Mouse (Mus musculus) heart, embryonic 13.5 days (tissue): ENCODE measurements around the gene Ajuba. TPM values are rescaled to one million over a fixed set of nuclear protein-coding genes. Genes with fewer than 3 reads are reported as not detected.
A peak's percentile ranks its signal among the peaks of the same experiment; 100 is the strongest.

Experiments used
- ATAC-seq: fragments of 200-750 bp; cut with Nextera tagmentation; 2 replicates; pipeline ENCODE4 v1.8.0; 2017; ENCODE audit warnings: moderate TSS enrichment; ENCODE audit not compliant: insufficient number of reproducible peaks, low FRiP score, low TSS enrichment; ENCODE audit errors: extremely low read depth
- H3K27ac ChIP-seq: fragments of 300-500 bp; sonication (generic); replicated peaks from 2 replicates; pipeline ENCODE4 v1.5.1; 2015; ENCODE audit warnings: moderate library complexity, mild to moderate bottlenecking, inconsistent platforms
- H3K27me3 ChIP-seq: fragments of 300-500 bp; sonication (generic); replicated peaks from 2 replicates; pipeline ENCODE4 v1.6.1; 2015; ENCODE audit warnings: mild to moderate bottlenecking, inconsistent platforms
- H3K36me3 ChIP-seq: fragments of 300-500 bp; sonication (generic); 2 replicates; pipeline ENCODE4 v1.6.1; 2015; ENCODE audit warnings: mild to moderate bottlenecking, inconsistent platforms
- H3K4me1 ChIP-seq: fragments of 300-500 bp; sonication (generic); 2 replicates; pipeline ENCODE4 v1.6.1; 2015; ENCODE audit warnings: inconsistent platforms
- H3K4me2 ChIP-seq: fragments of 300-500 bp; sonication (generic); 2 replicates; pipeline ENCODE4 v1.6.1; 2015; ENCODE audit warnings: inconsistent platforms, mild to moderate bottlenecking, moderate library complexity
- H3K4me3 ChIP-seq: fragments of 300-500 bp; sonication (generic); 2 replicates; pipeline ENCODE4 v1.5.1; 2015; ENCODE audit warnings: moderate library complexity, mild to moderate bottlenecking, inconsistent platforms
- H3K9ac ChIP-seq: fragments of 300-500 bp; sonication (generic); 2 replicates; pipeline ENCODE4 v1.6.1; 2015; ENCODE audit warnings: inconsistent platforms, mild to moderate bottlenecking, moderate library complexity
- H3K9me3 ChIP-seq: fragments of 300-500 bp; sonication (generic); 2 replicates; pipeline ENCODE4 v1.6.1; 2016; ENCODE audit warnings: inconsistent platforms
- WGBS: fragments of 180-500 bp; shearing (Covaris S2); methylation state at CpG from one replicate; pipeline ENCODE4 v1.1.7; 2015; ENCODE audit warnings: mixed read lengths; 5-methylcytosine and 5-hydroxymethylcytosine counted together
- polyA plus RNA-seq: library from polyadenylated mRNA; unstranded; fragments of >200 nt; fragmentation: Nextera tagmentation; extraction: Ambion mirVana; gene quantifications from 2 replicates; pipeline ENCODE4 v1.2.1, GENCODE M21; 2015

The Ajuba gene
- polyA plus RNA-seq, 1 experiment from 2014 or later = 28.1 TPM

- ATAC-seq = no peak
- Histone ChIP-seq H3K4me2 (peak overlapping the region; percentile 81), H3K9ac (peak overlapping the region; percentile 99), H3K4me1 (peaks cover 65% of the 10 kb centered on the region), H3K4me3 (no peak overlapping the region), H3K27me3 (no peaks in the 10 kb centered on the region), H3K9me3 (no peaks in the 10 kb centered on the region), H3K27ac (peak overlapping the region; percentile 96), H3K36me3 (peaks cover 62% of the 10 kb centered on the region)
- WGBS = 51% methylated on average over 4 of the region's 4 CpGs
Measured at GRCm38 (mm10) chr14:54572122-54572521, 5.2 kb downstream of the Ajuba start.

DNA sequence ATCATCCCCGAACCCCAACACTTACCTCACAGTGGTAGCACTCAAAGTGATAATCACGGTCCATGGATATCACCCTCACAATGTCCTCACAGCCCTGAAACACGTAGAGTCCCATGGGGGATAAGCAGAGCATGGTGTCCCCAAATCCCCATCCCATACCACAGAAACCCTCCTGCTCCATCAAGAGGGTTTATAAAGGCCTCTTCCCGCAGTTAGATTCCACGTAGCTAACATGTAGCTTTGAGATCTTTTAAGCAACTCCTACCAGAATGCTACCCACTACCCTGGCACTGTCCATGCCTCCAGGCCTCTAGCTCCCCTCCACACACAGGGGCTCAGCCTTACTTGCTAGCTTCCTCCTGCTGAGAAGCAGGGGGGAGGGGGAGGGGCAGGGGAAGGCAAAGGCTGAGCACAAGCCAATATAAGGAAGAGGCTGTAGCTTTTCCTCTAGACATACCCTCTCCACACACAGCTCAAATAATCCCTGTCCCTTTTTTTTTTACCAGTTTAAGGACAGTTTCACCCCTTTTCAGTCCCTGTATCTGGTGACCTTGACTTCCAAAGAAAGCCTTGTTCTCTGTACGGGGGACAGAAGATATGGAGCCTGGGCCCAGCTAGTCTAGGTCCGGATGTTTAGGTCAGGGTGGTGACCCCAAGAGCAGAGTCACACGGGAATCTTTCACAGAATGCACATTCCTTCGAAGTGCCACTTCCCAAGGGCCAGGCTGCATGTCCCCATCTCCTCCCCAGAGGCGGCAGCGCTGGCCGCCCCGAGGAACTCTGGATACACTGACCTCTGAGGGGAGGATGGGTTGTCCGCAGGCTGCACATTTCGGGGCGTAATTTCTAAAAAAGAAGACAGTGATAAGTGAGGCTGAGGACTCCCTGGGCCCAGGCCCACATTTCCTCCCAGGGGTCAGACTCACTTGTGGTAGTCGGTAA lies 7.6 kb downstream of the Ajuba start:
- WGBS = 49% methylated on average over 17 of the region's 17 CpGs
- Histone ChIP-seq H3K36me3 (peaks cover 74% of the 10 kb centered on the region), H3K4me2 (no peak overlapping the region), H3K9ac (peak overlapping the region; percentile 44), H3K27me3 (no peaks in the 10 kb centered on the region), H3K4me1 (peaks cover 57% of the 10 kb centered on the region), H3K4me3 (no peak overlapping the region), H3K9me3 (no peaks in the 10 kb centered on the region), H3K27ac (peak overlapping the region; percentile 36)
- no peak for ATAC-seq

DNA sequence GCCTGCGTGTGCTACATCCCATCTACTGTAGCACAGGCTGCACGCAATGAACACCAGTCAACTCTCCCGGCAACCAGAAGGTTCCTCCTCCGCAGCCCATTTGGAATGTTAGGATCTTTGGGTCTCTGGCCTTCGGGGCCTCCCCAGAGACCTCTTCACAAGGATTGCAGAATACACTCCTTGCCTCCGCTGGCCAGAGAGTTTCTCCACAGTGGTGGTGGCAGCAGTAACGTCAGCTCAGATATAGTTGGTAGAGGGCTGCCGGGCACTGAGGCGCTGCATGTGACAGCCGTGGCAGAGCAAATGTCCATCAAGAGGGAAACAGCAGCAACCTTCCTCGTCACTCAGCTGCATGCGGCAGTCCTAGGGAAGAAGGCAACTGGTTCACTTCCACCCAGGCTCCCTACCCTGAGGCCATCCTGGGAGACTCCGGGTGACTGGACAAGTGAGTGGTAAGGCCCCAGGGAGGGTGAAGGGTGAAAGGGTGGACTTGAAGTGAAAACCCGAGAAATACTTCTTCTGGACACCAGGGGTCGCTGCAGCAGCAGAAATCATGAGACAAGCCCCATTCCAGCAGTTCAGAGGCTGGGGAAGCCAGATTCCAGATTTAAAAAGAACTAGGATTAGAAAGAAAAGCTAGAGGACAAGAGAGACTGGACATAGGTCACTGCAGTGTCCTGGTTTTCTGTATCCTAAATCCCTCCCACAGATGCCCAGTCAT lies 8.5 kb downstream of the Ajuba start:
- ATAC-seq = no peak
- H3K36me3 ChIP-seq = peaks cover 67% of the 10 kb centered on the region
- no peak overlapping the region for H3K4me3 ChIP-seq
- no peaks in the 10 kb centered on the region for H3K27me3 ChIP-seq
- peak overlapping the region; percentile 36 for H3K27ac ChIP-seq
- WGBS = 69% methylated on average over 15 of the region's 15 CpGs
- no peak overlapping the region for H3K4me2 ChIP-seq
- no peaks in the 10 kb centered on the region for H3K9me3 ChIP-seq
- peaks cover 48% of the 10 kb centered on the region for H3K4me1 ChIP-seq
- peak overlapping the region; percentile 44 for H3K9ac ChIP-seq

GRCm38 (mm10) chr14:54560527-54561242 lies 16.7 kb downstream of the Ajuba start:
- H3K4me3 ChIP-seq = no peak overlapping the region
- 76% methylated on average over 14 of the region's 14 CpGs for WGBS
- no peaks in the 10 kb centered on the region for H3K36me3 ChIP-seq
- 0 out of 2 replicates have a peak, but pooled peaks cover 4% of the 10 kb centered on the region for H3K4me1 ChIP-seq
- H3K9me3 ChIP-seq = no peaks in the 10 kb centered on the region
- H3K27me3 ChIP-seq = no peaks in the 10 kb centered on the region
- H3K9ac ChIP-seq = no peak overlapping the region
- ATAC-seq = no peak
- no peak overlapping the region for H3K4me2 ChIP-seq
- H3K27ac ChIP-seq = no peak overlapping the region

GRCm38 (mm10) chr14:54557330-54557729 lies 20.0 kb downstream of the Ajuba start:
- no peak overlapping the region for H3K27ac ChIP-seq
- no peaks in the 10 kb centered on the region for H3K27me3 ChIP-seq
- H3K4me2 ChIP-seq = no peak overlapping the region
- no peak overlapping the region for H3K4me3 ChIP-seq
- ATAC-seq = no peak
- H3K4me1 ChIP-seq = peaks cover 13% of the 10 kb centered on the region
- H3K9ac ChIP-seq = no peak overlapping the region
- H3K36me3 ChIP-seq = no peaks in the 10 kb centered on the region; the same call in 1 of the 2 replicates
- WGBS = 80% methylated on average over 8 of the region's 8 CpGs
- no peaks in the 10 kb centered on the region for H3K9me3 ChIP-seq

- Histone ChIP-seq H3K9ac (peak within 1 kb of the TSS; percentile 88), H3K4me1 (peaks cover 13% of the 10 kb centered on the region), H3K36me3 (peaks cover 30% of the 10 kb centered on the region), H3K27ac (peak within 1 kb of the TSS; percentile 92), H3K9me3 (no peaks in the 10 kb centered on the region), H3K4me2 (peak within 1 kb of the TSS; percentile 88), H3K4me3 (peak within 1 kb of the TSS; percentile 70), H3K27me3 (no peaks in the 10 kb centered on the region)
- peak; percentile 91 for ATAC-seq
- WGBS = under 1% methylated on average over 76 of the region's 76 CpGs
Measured at GRCm38 (mm10) chr14:54553975-54554769, 23.2 kb downstream of the Ajuba start, which contains the start of gene Haus4. TSS of gene Haus4 (minus strand) at chr14:54554616.

DNA sequence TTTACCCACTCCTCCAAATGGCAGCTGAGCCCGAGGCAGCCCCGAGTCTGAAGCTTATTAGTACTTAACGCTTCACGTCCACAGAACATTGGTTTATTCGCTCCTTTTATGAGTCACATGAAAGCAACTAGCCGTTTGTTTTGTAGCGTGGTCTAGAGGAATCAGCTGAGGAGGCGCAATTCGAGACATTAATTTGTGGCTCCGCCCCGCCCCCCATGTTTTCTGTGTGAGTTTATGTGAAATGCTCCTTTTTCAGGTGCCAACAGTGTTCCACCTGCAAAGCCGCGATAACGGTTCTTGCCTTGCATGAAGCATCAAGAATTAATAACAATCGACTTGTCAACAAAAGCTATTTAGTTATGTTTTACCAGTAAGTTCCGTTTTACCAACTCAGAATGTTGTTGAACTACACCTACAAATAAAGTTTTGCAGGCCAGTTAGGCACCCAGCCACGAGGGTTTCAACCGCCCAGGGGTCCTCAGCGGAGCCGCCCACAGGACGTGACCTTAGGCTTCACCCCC lies 23.8 kb downstream of the Ajuba start:
- H3K36me3 ChIP-seq = peaks cover 36% of the 10 kb centered on the region
- peak overlapping the region; percentile 88 for H3K9ac ChIP-seq
- no peaks in the 10 kb centered on the region for H3K27me3 ChIP-seq
- H3K4me2 ChIP-seq = peak overlapping the region; percentile 88
- H3K4me3 ChIP-seq = peak overlapping the region; percentile 70
- no peaks in the 10 kb centered on the region for H3K9me3 ChIP-seq
- peaks cover 13% of the 10 kb centered on the region for H3K4me1 ChIP-seq
- WGBS = 6% methylated on average over 21 of the region's 21 CpGs
- ATAC-seq = no peak
- peak overlapping the region; percentile 92 for H3K27ac ChIP-seq

GRCm38 (mm10) chr14:54544703-54545102 lies 32.7 kb downstream of the Ajuba start:
- H3K36me3 ChIP-seq = peaks cover 87% of the 10 kb centered on the region
- no peak overlapping the region for H3K9ac ChIP-seq
- no peaks in the 10 kb centered on the region for H3K4me1 ChIP-seq
- no peak overlapping the region for H3K4me2 ChIP-seq
- WGBS = 70% methylated on average over 5 of the region's 5 CpGs
- H3K9me3 ChIP-seq = no peaks in the 10 kb centered on the region
- ATAC-seq = no peak
- no peaks in the 10 kb centered on the region for H3K27me3 ChIP-seq
- no peak overlapping the region for H3K27ac ChIP-seq
- no peak overlapping the region for H3K4me3 ChIP-seq

DNA sequence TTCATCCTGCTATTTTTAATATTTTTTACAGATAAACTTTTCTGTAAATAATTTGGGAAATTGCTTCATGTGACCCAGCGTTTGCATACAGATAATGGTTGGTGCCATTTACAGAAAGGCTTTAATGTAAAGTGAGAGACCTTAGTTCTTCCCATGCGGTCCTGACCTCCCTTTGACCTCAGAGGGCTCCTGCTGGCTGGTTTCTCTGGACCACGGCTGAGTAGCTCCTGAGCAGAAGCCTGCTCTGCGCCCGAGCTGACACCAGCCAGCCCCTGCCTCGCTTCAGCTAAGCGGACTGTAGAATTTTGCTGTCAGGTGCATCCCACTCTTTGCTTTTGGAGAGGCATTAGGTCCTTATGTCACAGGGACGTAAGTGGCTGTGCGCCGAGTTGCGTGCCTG lies 36.6 kb downstream of the Ajuba start:
- 56% methylated on average over 11 of the region's 11 CpGs for WGBS
- peak overlapping the region; percentile 24; the same call in 1 of the 2 replicates for H3K27ac ChIP-seq
- no peak overlapping the region for H3K4me2 ChIP-seq
- no peak overlapping the region for H3K4me3 ChIP-seq
- no peaks in the 10 kb centered on the region for H3K9me3 ChIP-seq
- no peaks in the 10 kb centered on the region for H3K27me3 ChIP-seq
- H3K36me3 ChIP-seq = peaks cover 47% of the 10 kb centered on the region
- H3K9ac ChIP-seq = 0 out of 2 replicates have a peak overlapping the region, but pooled peaks have one; percentile 10
- no peaks in the 10 kb centered on the region for H3K4me1 ChIP-seq
- no peak for ATAC-seq

GRCm38 (mm10) chr14:54538580-54538979 lies 38.8 kb downstream of the Ajuba start:
- Histone ChIP-seq H3K9ac (no peak overlapping the region), H3K36me3 (peaks cover 27% of the 10 kb centered on the region), H3K4me3 (no peak overlapping the region), H3K4me1 (no peaks in the 10 kb centered on the region), H3K27ac (no peak overlapping the region), H3K27me3 (no peaks in the 10 kb centered on the region), H3K9me3 (no peaks in the 10 kb centered on the region), H3K4me2 (no peak overlapping the region)
- WGBS = 89% methylated on average over 2 of the region's 2 CpGs
- no peak for ATAC-seq
